Mouse (Mus musculus) megakaryocyte, embryonic 14.5 days (primary cell): ENCODE results near the gene Camk2g.

Experiments used
- FLI1 ChIP-seq: IDR thresholded peaks from 2 replicates; pipeline ENCODE4 v1.6.1; 2012; ENCODE audit warnings: low read length, inconsistent platforms, mixed read lengths
- GATA1 ChIP-seq: IDR thresholded peaks from 3 replicates; pipeline ENCODE4 v1.6.1; 2012; ENCODE audit warnings: mixed read lengths, low read length, inconsistent platforms, borderline replicate concordance

DNA sequence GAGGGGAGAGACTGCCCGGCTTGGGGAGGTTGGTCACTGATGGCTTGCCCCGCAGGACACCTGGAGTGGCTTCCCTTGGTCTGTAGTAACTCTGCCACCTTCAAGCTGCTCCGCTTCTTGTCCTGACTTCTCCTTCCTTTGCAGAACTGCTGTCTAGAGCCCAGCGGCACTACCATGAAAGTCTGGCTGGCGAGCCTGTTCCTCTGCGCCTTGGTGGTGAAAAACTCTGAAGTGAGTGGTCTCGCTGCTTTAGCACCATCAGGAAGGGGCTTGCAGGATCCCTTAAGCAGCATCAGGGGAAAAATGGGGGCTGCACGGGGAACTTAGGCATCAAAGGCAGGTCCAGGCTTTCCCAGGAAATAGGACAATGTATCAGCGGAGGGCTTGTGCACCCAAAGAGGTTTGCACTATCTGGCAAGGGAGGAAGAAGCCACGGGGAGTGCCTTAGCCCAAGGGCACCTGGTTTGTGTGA is 43.1 kb upstream of the Camk2g start:
- TF ChIP-seq GATA1 (no peak), FLI1 (no peak)
